Mouse (Mus musculus) cerebellum, adult 2 months (tissue): Measurements from ENCODE around the gene Srsf3.
"Not testable (repeated sequence)": the region's sequence is repeated elsewhere in the genome, so short reads cannot be mapped to it uniquely, and the experiment has no call there.

ENCODE experiments used
- CTCF ChIP-seq: fragments of 200-500 bp; IDR thresholded peaks from 2 replicates; pipeline ENCODE4 v1.5.1; 2011; ENCODE audit warnings: low read depth, mild to moderate bottlenecking, control low read depth, low read length, moderate library complexity, borderline replicate concordance; ENCODE audit not compliant: insufficient read depth
- POLR2A ChIP-seq: fragments of 200-500 bp; IDR thresholded peaks from 2 replicates; pipeline ENCODE4 v1.6.1; 2011; ENCODE audit warnings: low read length, control low read depth, borderline replicate concordance; ENCODE audit not compliant: insufficient read depth

GRCm38 (mm10) chr17:29067416-29067815 is 35.0 kb downstream of the Srsf3 start:
- TF ChIP-seq CTCF, POLR2A: not testable (repeated sequence)
